31 mouse cellular contexts compared by ENCODE assay signal in the genomic region with DNA sequence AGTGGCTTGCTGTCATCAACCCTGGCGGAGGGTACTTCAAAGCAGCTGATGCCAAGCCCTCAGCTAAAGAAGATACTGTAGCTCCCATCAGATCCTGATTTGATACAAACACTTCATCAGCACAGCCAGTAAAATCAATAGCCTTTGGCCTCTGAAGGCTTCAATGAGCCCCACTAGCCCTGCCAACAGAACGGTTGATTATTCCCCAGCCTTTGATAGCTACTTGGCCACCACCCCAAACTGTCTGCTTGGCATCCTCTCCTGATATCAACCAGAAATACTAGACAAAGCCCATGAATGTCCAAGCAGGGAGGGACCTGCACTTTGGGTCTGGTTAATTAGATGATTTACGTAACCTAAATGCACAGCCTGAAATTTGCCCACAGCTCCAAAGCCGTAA. TPM values are rescaled to one million over a fixed set of nuclear protein-coding genes. Genes with fewer than 3 reads are reported as not detected.
A peak's percentile ranks its signal among the peaks of the same experiment; 100 is the strongest.
DNase-seq lines count a peak whose midpoint lies in the region; ATAC-seq and TF ChIP-seq lines count a peak whose summit lies in the region.
"Had no signal": no experiment of that assay in that cellular context is flagged by ENCODE, and none has a peak within 500 bp of the region (broad histone marks: within the 10 kb centered on the region; RNA-seq: fewer than 3 reads in every experiment).

No protein-coding gene starts in this region.

- no peaks in the 10 kb centered on the region for H3K9me3 ChIP-seq in forebrain, embryonic 13.5 days (replicated peaks)
- no peaks in the 10 kb centered on the region for H3K9me3 ChIP-seq in forebrain, embryonic 12.5 days
- H3K9me3 ChIP-seq in heart, embryonic 11.5 days (replicated peaks; ENCODE audit: control insufficient read depth, low read length): no peaks in the 10 kb centered on the region
- H3K9me3 ChIP-seq in forebrain, postnatal 0 days (ENCODE audit: low read length): no peaks in the 10 kb centered on the region
- H3K9me3 ChIP-seq: embryonic facial prominence, embryonic 12.5 days; heart, embryonic 15.5 days; hindbrain, embryonic 12.5 days; limb, embryonic 10.5 days; lung, embryonic 15.5 days; midbrain, embryonic 15.5 days had no signal

- peaks cover 4% of the 10 kb centered on the region; the same call in 1 of the 2 replicates for H3K4me1 ChIP-seq in forebrain, embryonic 13.5 days
- H3K4me1 ChIP-seq in forebrain, embryonic 12.5 days: no peaks in the 10 kb centered on the region
- H3K4me1 ChIP-seq in heart, embryonic 11.5 days (ENCODE audit: control insufficient read depth, insufficient read depth, low read length): no peaks in the 10 kb centered on the region
- no peaks in the 10 kb centered on the region for H3K4me1 ChIP-seq in forebrain, postnatal 0 days (ENCODE audit: insufficient read depth)
- H3K4me1 ChIP-seq: hindbrain, embryonic 12.5 days; limb, embryonic 10.5 days; lung, embryonic 15.5 days; midbrain, embryonic 15.5 days had no signal

- DNase-seq in heart, adult 8-10 months (ENCODE audit: low spot score): peak; percentile 35
- DNase-seq in lung, postnatal 10 days: peak; percentile 31
- DNase-seq in lung, postnatal 4 days: no peak
- DNase-seq in forebrain, postnatal 0 days: peak; percentile 28
- no peak for DNase-seq in T-cell, adult 2 months (ENCODE audit: low spot score)
- DNase-seq: adrenal gland, postnatal 25 days; cerebellum, adult 8-10 months; gastrocnemius, postnatal 14 days; kidney, adult 8-10 months; kidney, postnatal 14 days; right cerebral cortex, postnatal 14 days; spleen, adult 18-20 months; thymus, adult 18-20 months; thymus, postnatal 4 days had no signal

- no peaks in the 10 kb centered on the region for H3K27me3 ChIP-seq in forebrain, embryonic 13.5 days
- H3K27me3 ChIP-seq in forebrain, embryonic 12.5 days: no peaks in the 10 kb centered on the region
- H3K27me3 ChIP-seq in heart, embryonic 11.5 days (ENCODE audit: control insufficient read depth, insufficient read depth, low read length): no peaks in the 10 kb centered on the region
- H3K27me3 ChIP-seq in forebrain, postnatal 0 days (ENCODE audit: insufficient read depth, low read length): no peaks in the 10 kb centered on the region
- H3K27me3 ChIP-seq: heart, embryonic 15.5 days; hindbrain, embryonic 12.5 days; lung, embryonic 15.5 days; midbrain, embryonic 15.5 days had no signal

- H3K4me3 ChIP-seq in forebrain, embryonic 13.5 days: no peak overlapping the region
- no peak overlapping the region for H3K4me3 ChIP-seq in forebrain, embryonic 12.5 days (replicated peaks)
- no peak overlapping the region for H3K4me3 ChIP-seq in heart, embryonic 11.5 days (ENCODE audit: low read depth, low read length)
- H3K4me3 ChIP-seq in forebrain, postnatal 0 days (ENCODE audit: low read depth, low read length): no peak overlapping the region
- H3K4me3 ChIP-seq: embryonic facial prominence, embryonic 12.5 days; erythroblast, embryonic 14.5 days; heart, embryonic 15.5 days; hindbrain, embryonic 12.5 days; layer of hippocampus, adult 2 months; limb, embryonic 10.5 days; lung, embryonic 15.5 days; midbrain, embryonic 15.5 days had no signal

- WGBS in forebrain, embryonic 13.5 days: 60% methylated on average over 4 of the region's 4 CpGs
- 79% methylated on average over 4 of the region's 4 CpGs for WGBS in forebrain, embryonic 12.5 days
- WGBS in heart, embryonic 11.5 days (ENCODE audit: insufficient replicate concordance): 77% methylated on average over 4 of the region's 4 CpGs
- 42% methylated on average over 4 of the region's 4 CpGs for WGBS in forebrain, postnatal 0 days

- no peak overlapping the region for H3K9ac ChIP-seq in forebrain, embryonic 13.5 days
- H3K9ac ChIP-seq in forebrain, embryonic 12.5 days: no peak overlapping the region
- no peak overlapping the region for H3K9ac ChIP-seq in heart, embryonic 11.5 days (ENCODE audit: low read depth, low read length)
- H3K9ac ChIP-seq in forebrain, postnatal 0 days: no peak overlapping the region
- H3K9ac ChIP-seq: embryonic facial prominence, embryonic 12.5 days; heart, embryonic 15.5 days; hindbrain, embryonic 12.5 days; lung, embryonic 15.5 days; midbrain, embryonic 15.5 days had no signal

- H3K27ac ChIP-seq in forebrain, embryonic 13.5 days: no peak overlapping the region
- no peak overlapping the region for H3K27ac ChIP-seq in forebrain, embryonic 12.5 days
- no peak overlapping the region for H3K27ac ChIP-seq in heart, embryonic 11.5 days (ENCODE audit: low read depth, low read length)
- H3K27ac ChIP-seq in forebrain, postnatal 0 days (ENCODE audit: low read depth, low read length): no peak overlapping the region
- H3K27ac ChIP-seq: embryonic facial prominence, embryonic 12.5 days; heart, embryonic 15.5 days; hindbrain, embryonic 12.5 days; layer of hippocampus, adult 2 months; limb, embryonic 10.5 days; lung, embryonic 15.5 days; midbrain, embryonic 15.5 days had no signal

- H3K36me3 ChIP-seq in forebrain, embryonic 13.5 days (ENCODE audit: poor library complexity, severe bottlenecking): no peaks in the 10 kb centered on the region
- no peaks in the 10 kb centered on the region for H3K36me3 ChIP-seq in forebrain, embryonic 12.5 days (replicated peaks)
- H3K36me3 ChIP-seq in heart, embryonic 11.5 days (ENCODE audit: control insufficient read depth, insufficient read depth, low read length): no peaks in the 10 kb centered on the region
- no peaks in the 10 kb centered on the region for H3K36me3 ChIP-seq in forebrain, postnatal 0 days (ENCODE audit: insufficient read depth)
- H3K36me3 ChIP-seq: embryonic facial prominence, embryonic 12.5 days; G1E; heart, embryonic 15.5 days; hindbrain, embryonic 12.5 days; limb, embryonic 10.5 days; lung, embryonic 15.5 days; midbrain, embryonic 15.5 days had no signal

- no peak overlapping the region for H3K4me2 ChIP-seq in forebrain, embryonic 13.5 days
- H3K4me2 ChIP-seq in forebrain, embryonic 12.5 days: no peak overlapping the region
- H3K4me2 ChIP-seq in heart, embryonic 11.5 days: no peak overlapping the region
- no peak overlapping the region for H3K4me2 ChIP-seq in forebrain, postnatal 0 days (ENCODE audit: low read depth)
- H3K4me2 ChIP-seq: embryonic facial prominence, embryonic 12.5 days; heart, embryonic 15.5 days; hindbrain, embryonic 12.5 days; liver, embryonic 11.5 days; lung, embryonic 15.5 days; midbrain, embryonic 15.5 days had no signal

- ATAC-seq in forebrain, embryonic 13.5 days: peak; percentile 33; the same call in 1 of the 2 replicates
- ATAC-seq in forebrain, embryonic 12.5 days (ENCODE audit: low FRiP score): no peak
- no peak for ATAC-seq in heart, embryonic 11.5 days (replicated peaks; ENCODE audit: insufficient number of reproducible peaks, low FRiP score, low TSS enrichment)
- ATAC-seq in forebrain, postnatal 0 days: peak; percentile 16; the same call in 1 of the 2 replicates
- ATAC-seq: midbrain, embryonic 15.5 days had no signal

- no peak for TF ChIP-seq CTCF in forebrain, postnatal 0 days (IDR thresholded peaks at IDR 0.05; ENCODE audit: low read depth)

RNA-seq across cellular contexts. Expression of a gene that starts 30.0 kb away (rescaled TPM):
- not detected in 2 replicates for polyA plus RNA-seq in forebrain, embryonic 13.5 days (2015; fragmentation: Nextera tagmentation; extraction: Ambion mirVana)
- polyA plus RNA-seq in forebrain, embryonic 12.5 days (2016; fragmentation: Nextera tagmentation; extraction: Ambion mirVana): not detected in 2 replicates
- under 1 TPM; 0.28 to 0.60 (median 0.43) TPM for total RNA-seq in heart, adult 8-10 months (2022)
- not detected in 2 replicates for polyA plus RNA-seq in heart, embryonic 11.5 days (2014; fragmentation: Nextera tagmentation; extraction: Ambion mirVana)
- not detected in 2 replicates for total RNA-seq in forebrain, postnatal 0 days (2014; rRNA removed)
- polyA plus RNA-seq in forebrain, postnatal 0 days (2015; fragmentation: Nextera tagmentation; extraction: Ambion mirVana): not detected in 2 replicates
- total RNA-seq: G1E; layer of hippocampus, adult 2 months; left cerebral cortex, adult 18-20 months; megakaryocyte-erythroid progenitor cell, adult 5-6 weeks; neutrophil, adult 5-6 weeks had no signal
- polyA plus RNA-seq: erythroblast, embryonic 14.5 days; G1E; heart, embryonic 15.5 days; hindbrain, embryonic 12.5 days; intestine, embryonic 14.5 days; limb, embryonic 10.5 days; liver, embryonic 11.5 days; lung, embryonic 15.5 days; midbrain, embryonic 15.5 days had no signal

Comparison
In these comparisons a context has a peak if more than half of its experiments do, and no peak if none do; other contexts are left out.
1. ATAC-seq: peak in forebrain, embryonic 13.5 days (single experiment) and forebrain, postnatal 0 days (single experiment); none in forebrain, embryonic 12.5 days (single experiment) and heart, embryonic 11.5 days (single experiment).
2. DNase-seq: peak in heart, adult 8-10 months (single experiment), lung, postnatal 10 days (single experiment) and forebrain, postnatal 0 days (single experiment); none in lung, postnatal 4 days (0 of 2) and T-cell, adult 2 months (single experiment).